Mouse (Mus musculus): Measurements from ENCODE around the gene AC124502.3. TPM values are rescaled to one million over a fixed set of nuclear protein-coding genes. Genes with fewer than 3 reads are reported as not detected.

AC124502.3 gene
- polyA plus RNA-seq, 1 experiment: not detected

GRCm38 (mm10) chr19:5023621-5024479, 14.8 kb upstream of the AC124502.3 start, which contains the start of gene Slc29a2:
TSS of gene Slc29a2 (plus strand) at chr19:5023860.
- peak within 1 kb of the TSS; percentile 97 for H3K4me3 ChIP-seq (replicated peaks)
- H3K4me1 ChIP-seq: peaks cover 27% of the 10 kb centered on the region
- TF ChIP-seq FLI1 (IDR thresholded peaks at IDR 0.05; ENCODE audit: low read length) (no peak), GATA1 (IDR thresholded peaks at IDR 0.05; ENCODE audit: borderline replicate concordance, low read length) (no peak)
- H3K9me3 ChIP-seq: no peaks in the 10 kb centered on the region
- peaks cover 23% of the 10 kb centered on the region for H3K36me3 ChIP-seq (replicated peaks; ENCODE audit: low read length)
- peaks cover 6% of the 10 kb centered on the region for H3K27me3 ChIP-seq (replicated peaks)

- Histone ChIP-seq H3K4me1 (peaks cover 30% of the 10 kb centered on the region), H3K27me3 (replicated peaks) (peaks cover 5% of the 10 kb centered on the region), H3K4me3 (replicated peaks) (no peak overlapping the region), H3K36me3 (replicated peaks; ENCODE audit: low read length) (peaks cover 36% of the 10 kb centered on the region), H3K9me3 (no peaks in the 10 kb centered on the region)
- no peak for TF ChIP-seq FLI1 (IDR thresholded peaks at IDR 0.05; ENCODE audit: low read length)
- TF ChIP-seq GATA1 (IDR thresholded peaks at IDR 0.05; ENCODE audit: borderline replicate concordance, low read length): no peak
Measured at GRCm38 (mm10) chr19:5026111-5026510, 12.6 kb upstream of the AC124502.3 start.

GRCm38 (mm10) chr19:5032686-5033085, 6.0 kb upstream of the AC124502.3 start:
- Histone ChIP-seq H3K27me3 (replicated peaks) (peaks cover 10% of the 10 kb centered on the region), H3K4me3 (replicated peaks) (no peak overlapping the region), H3K4me1 (peaks cover 10% of the 10 kb centered on the region), H3K9me3 (no peaks in the 10 kb centered on the region), H3K36me3 (replicated peaks; ENCODE audit: low read length) (peaks cover 26% of the 10 kb centered on the region)
- TF ChIP-seq GATA1 (IDR thresholded peaks at IDR 0.05; ENCODE audit: borderline replicate concordance, low read length) (no peak), FLI1 (IDR thresholded peaks at IDR 0.05; ENCODE audit: low read length) (no peak)

GRCm38 (mm10) chr19:5036577-5036976, 2.1 kb upstream of the AC124502.3 start:
- TF ChIP-seq FLI1 (IDR thresholded peaks at IDR 0.05; ENCODE audit: low read length) (no peak), GATA1 (IDR thresholded peaks at IDR 0.05; ENCODE audit: borderline replicate concordance, low read length) (no peak)
- Histone ChIP-seq H3K9me3 (no peaks in the 10 kb centered on the region), H3K27me3 (replicated peaks) (peaks cover 19% of the 10 kb centered on the region), H3K4me3 (replicated peaks) (no peak overlapping the region), H3K36me3 (replicated peaks; ENCODE audit: low read length) (peaks cover under 1% of the 10 kb centered on the region), H3K4me1 (peaks cover 35% of the 10 kb centered on the region)

- Histone ChIP-seq H3K9me3 (no peaks in the 10 kb centered on the region), H3K4me3 (replicated peaks) (peak overlapping the region; percentile 98), H3K4me1 (peaks cover 48% of the 10 kb centered on the region), H3K36me3 (replicated peaks; ENCODE audit: low read length) (peaks cover 2% of the 10 kb centered on the region), H3K27me3 (replicated peaks) (peaks cover 19% of the 10 kb centered on the region)
- TF ChIP-seq FLI1 (IDR thresholded peaks at IDR 0.05; ENCODE audit: low read length) (no peak), GATA1 (IDR thresholded peaks at IDR 0.05; ENCODE audit: borderline replicate concordance, low read length) (no peak)
Measured at GRCm38 (mm10) chr19:5037678-5038571, 766 bp upstream of the AC124502.3 start.

- no peak for TF ChIP-seq FLI1 (IDR thresholded peaks at IDR 0.05; ENCODE audit: low read length)
- no peak for TF ChIP-seq GATA1 (IDR thresholded peaks at IDR 0.05; ENCODE audit: borderline replicate concordance, low read length)
- H3K9me3 ChIP-seq: no peaks in the 10 kb centered on the region
Measured at GRCm38 (mm10) chr19:5039301-5040114, 817 bp downstream of the AC124502.3 start.

GRCm38 (mm10) chr19:5040862-5041523, 2.3 kb downstream of the AC124502.3 start, which contains the start of gene Brms1:
TSS of gene Brms1 (plus strand) at chr19:5041354.
- H3K4me1 ChIP-seq: peaks cover 55% of the 10 kb centered on the region
- TF ChIP-seq FLI1 (IDR thresholded peaks at IDR 0.05; ENCODE audit: low read length): no peak
- TF ChIP-seq GATA1 (IDR thresholded peaks at IDR 0.05; ENCODE audit: borderline replicate concordance, low read length): no peak
- peaks cover 15% of the 10 kb centered on the region for H3K27me3 ChIP-seq (replicated peaks)
- no peaks in the 10 kb centered on the region for H3K9me3 ChIP-seq
- H3K4me3 ChIP-seq (replicated peaks): peak within 1 kb of the TSS; percentile 97
- H3K36me3 ChIP-seq (replicated peaks; ENCODE audit: low read length): peaks cover 26% of the 10 kb centered on the region

More at GRCm38 (mm10) chr19:5039301-5040114, 817 bp downstream of the AC124502.3 start:
- peak overlapping the region; percentile 98 for H3K4me3 ChIP-seq (replicated peaks)
- H3K27me3 ChIP-seq (replicated peaks): peaks cover 19% of the 10 kb centered on the region
- peaks cover 49% of the 10 kb centered on the region for H3K4me1 ChIP-seq
- peaks cover 14% of the 10 kb centered on the region for H3K36me3 ChIP-seq (replicated peaks; ENCODE audit: low read length)

GRCm38 (mm10) chr19:5041588-5041987, 2.9 kb downstream of the AC124502.3 start:
- TF ChIP-seq FLI1 (IDR thresholded peaks at IDR 0.05; ENCODE audit: low read length) (no peak), GATA1 (IDR thresholded peaks at IDR 0.05; ENCODE audit: borderline replicate concordance, low read length) (no peak)
- peak overlapping the region; percentile 97 for H3K4me3 ChIP-seq (replicated peaks)
- H3K27me3 ChIP-seq (replicated peaks): peaks cover 15% of the 10 kb centered on the region
- H3K9me3 ChIP-seq: no peaks in the 10 kb centered on the region
- peaks cover 55% of the 10 kb centered on the region for H3K4me1 ChIP-seq
- H3K36me3 ChIP-seq (replicated peaks; ENCODE audit: low read length): peaks cover 32% of the 10 kb centered on the region
